Mouse (Mus musculus): Measurements from ENCODE around the gene Gas2l3. TPM values are rescaled to one million over a fixed set of nuclear protein-coding genes. Genes with fewer than 3 reads are reported as not detected.

Gas2l3 gene
- polyA plus RNA-seq, 1 experiment from 2014 or later = 24.0 TPM

DNA sequence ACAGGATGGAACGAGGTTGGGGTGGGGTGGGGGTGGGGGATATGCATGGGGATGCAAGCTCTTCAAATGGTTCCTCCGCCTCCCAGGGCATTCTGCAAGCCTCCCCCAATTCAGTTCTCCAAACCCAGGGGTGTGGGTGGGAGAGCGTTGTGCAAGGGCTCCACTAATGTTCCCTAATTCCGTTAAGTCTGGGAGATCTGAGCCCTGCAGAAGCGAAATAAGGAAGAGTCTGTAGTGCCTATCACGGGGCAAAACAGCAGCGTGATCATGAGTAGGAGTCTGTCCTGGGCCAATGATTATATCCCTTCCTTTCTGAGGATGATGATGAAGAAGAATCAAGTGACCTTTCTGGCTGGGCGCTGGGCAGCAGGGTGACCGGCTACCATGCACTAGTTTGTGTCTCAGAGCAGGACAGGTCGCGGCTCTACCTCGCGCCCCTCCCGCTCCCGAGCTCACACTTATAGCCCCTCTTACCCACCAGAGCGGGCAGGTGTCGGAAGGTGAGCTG lies 598 bp downstream of the Gas2l3 start:
- no peak for ATAC-seq (ENCODE audit: insufficient number of reproducible peaks, insufficient read depth, low FRiP score, low read depth)
- H3K36me3 ChIP-seq (ENCODE audit: control insufficient read depth, insufficient read depth, low read length) = no peaks in the 10 kb centered on the region
- no peaks in the 10 kb centered on the region for H3K27me3 ChIP-seq (ENCODE audit: control insufficient read depth, insufficient read depth, low read length)
- under 1% methylated on average over 17 of the region's 17 CpGs for WGBS
- peak overlapping the region; percentile 58 to 86 for H3K27ac ChIP-seq (replicated peaks in 1 of 2; ENCODE audit: control insufficient read depth in 1 of 2, insufficient read depth in 1 of 2, low read depth in 2 of 2, low read length in 2 of 2)
- peak overlapping the region; percentile 60 to 80 for H3K4me3 ChIP-seq (ENCODE audit: control insufficient read depth in 1 of 2, insufficient read depth in 1 of 2, low read depth in 1 of 2, low read length in 2 of 2)
- H3K4me2 ChIP-seq (ENCODE audit: low read length) = peak overlapping the region; percentile 88
- peaks cover 12 to 29% of the 10 kb centered on the region in 2 experiments for H3K4me1 ChIP-seq (ENCODE audit: control insufficient read depth in 2 of 2, insufficient read depth in 2 of 2, low read length in 2 of 2)
- peak overlapping the region; percentile 83 for H3K9ac ChIP-seq (ENCODE audit: low read length)
- no peaks in the 10 kb centered on the region for H3K9me3 ChIP-seq (ENCODE audit: control insufficient read depth, low read length)

DNA sequence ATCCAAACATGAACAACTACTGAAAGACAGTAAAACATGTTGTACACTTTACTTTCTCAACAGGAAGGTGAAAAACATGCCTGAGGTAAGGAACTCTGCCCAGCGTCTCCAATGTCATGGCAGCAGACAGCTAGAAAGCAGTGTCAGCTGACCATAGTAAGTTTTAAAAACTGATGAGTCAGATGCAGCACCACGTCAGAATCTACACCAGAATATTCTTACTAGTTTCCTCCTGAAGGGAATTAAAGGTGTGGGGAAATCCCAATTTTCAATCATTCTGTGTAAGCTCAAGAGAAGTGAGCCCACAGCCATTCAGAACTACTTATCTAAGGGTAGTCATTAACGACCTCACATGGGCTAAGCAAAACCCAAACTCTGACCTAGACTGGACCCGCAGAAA lies 1.1 kb downstream of the Gas2l3 start:
- Histone ChIP-seq H3K9ac (ENCODE audit: low read length) (peak overlapping the region; percentile 83), H3K27ac (replicated peaks in 1 of 2; ENCODE audit: control insufficient read depth in 1 of 2, insufficient read depth in 1 of 2, low read depth in 2 of 2, low read length in 2 of 2) (peak overlapping the region in 1 of 2 experiments; percentile 12; a peak in 1 of 4 replicates), H3K4me2 (ENCODE audit: low read length) (peak overlapping the region; percentile 88), H3K36me3 (ENCODE audit: control insufficient read depth, insufficient read depth, low read length) (peaks cover 1% of the 10 kb centered on the region; the same call in 1 of the 2 replicates), H3K4me1 (ENCODE audit: control insufficient read depth in 2 of 2, insufficient read depth in 2 of 2, low read length in 2 of 2) (peaks cover 16 to 34% of the 10 kb centered on the region in 2 experiments), H3K9me3 (ENCODE audit: control insufficient read depth, low read length) (no peaks in the 10 kb centered on the region), H3K4me3 (ENCODE audit: control insufficient read depth in 1 of 2, insufficient read depth in 1 of 2, low read depth in 1 of 2, low read length in 2 of 2) (peak overlapping the region; percentile 60 to 80), H3K27me3 (ENCODE audit: control insufficient read depth, insufficient read depth, low read length) (no peaks in the 10 kb centered on the region)
- ATAC-seq (ENCODE audit: insufficient number of reproducible peaks, insufficient read depth, low FRiP score, low read depth) = no peak
- 7% methylated on average over 4 of the region's 4 CpGs for WGBS

DNA sequence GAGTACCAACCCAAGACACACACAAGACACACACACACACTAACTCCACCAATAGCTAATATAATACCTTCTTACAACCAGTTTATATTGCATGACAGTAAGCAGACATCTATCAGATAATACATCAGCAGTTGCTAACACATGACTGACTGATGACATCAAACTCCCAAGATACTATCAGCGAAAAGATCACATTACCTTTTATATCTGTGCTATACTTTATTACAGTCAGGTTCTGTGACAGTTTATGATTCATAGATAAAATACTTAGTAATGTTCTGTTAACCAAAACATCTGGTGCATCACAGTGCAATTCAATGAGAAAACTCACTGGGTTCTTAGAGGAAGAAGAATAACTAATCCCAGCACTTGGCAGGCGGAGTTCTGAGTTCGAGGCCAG lies 1.8 kb downstream of the Gas2l3 start:
- no peak overlapping the region for H3K27ac ChIP-seq (replicated peaks in 1 of 2; ENCODE audit: control insufficient read depth in 1 of 2, insufficient read depth in 1 of 2, low read depth in 2 of 2, low read length in 2 of 2)
- H3K27me3 ChIP-seq (ENCODE audit: control insufficient read depth, insufficient read depth, low read length) = no peaks in the 10 kb centered on the region
- no peaks in the 10 kb centered on the region for H3K9me3 ChIP-seq (ENCODE audit: control insufficient read depth, low read length)
- no peak overlapping the region for H3K4me3 ChIP-seq (ENCODE audit: control insufficient read depth in 1 of 2, insufficient read depth in 1 of 2, low read depth in 1 of 2, low read length in 2 of 2)
- peaks cover 16 to 36% of the 10 kb centered on the region in 2 experiments for H3K4me1 ChIP-seq (ENCODE audit: control insufficient read depth in 2 of 2, insufficient read depth in 2 of 2, low read length in 2 of 2)
- H3K4me2 ChIP-seq (ENCODE audit: low read length) = peak overlapping the region; percentile 88; the same call in 1 of the 2 replicates
- 95% methylated on average over 3 of the region's 3 CpGs for WGBS
- no peak overlapping the region for H3K9ac ChIP-seq (ENCODE audit: low read length)
- no peak for ATAC-seq (ENCODE audit: insufficient number of reproducible peaks, insufficient read depth, low FRiP score, low read depth)
- H3K36me3 ChIP-seq (ENCODE audit: control insufficient read depth, insufficient read depth, low read length) = peaks cover 8% of the 10 kb centered on the region

DNA sequence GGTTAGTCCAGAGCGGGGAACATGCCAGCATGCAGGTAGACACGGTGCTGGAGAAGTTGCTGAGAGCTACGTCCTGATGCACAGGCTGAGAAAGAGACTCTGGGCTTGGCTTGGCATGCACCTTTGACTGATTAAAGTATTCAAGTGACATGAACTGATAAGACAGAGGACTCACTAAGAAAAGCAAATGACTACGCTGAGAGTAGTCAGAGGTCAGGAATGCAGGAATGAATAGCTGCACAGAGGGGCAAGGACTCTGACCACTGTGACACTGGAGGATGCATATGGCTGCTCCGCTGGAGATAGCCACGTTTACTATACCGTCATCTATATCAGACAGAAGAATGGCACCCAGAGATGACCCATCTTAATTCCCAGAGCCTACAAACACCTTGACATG lies 4.4 kb downstream of the Gas2l3 start:
- Histone ChIP-seq H3K4me3 (ENCODE audit: control insufficient read depth in 1 of 2, insufficient read depth in 1 of 2, low read depth in 1 of 2, low read length in 2 of 2) (0 out of 4 replicates have a peak overlapping the region, but pooled peaks of 1 of the 2 experiments have one; percentile 5), H3K4me1 (ENCODE audit: control insufficient read depth in 2 of 2, insufficient read depth in 2 of 2, low read length in 2 of 2) (peaks cover 16 to 33% of the 10 kb centered on the region in 2 experiments), H3K36me3 (ENCODE audit: control insufficient read depth, insufficient read depth, low read length) (peaks cover 20% of the 10 kb centered on the region), H3K4me2 (ENCODE audit: low read length) (peak overlapping the region; percentile 48), H3K9ac (ENCODE audit: low read length) (peak overlapping the region; percentile 11; the same call in 1 of the 2 replicates), H3K9me3 (ENCODE audit: control insufficient read depth, low read length) (no peaks in the 10 kb centered on the region), H3K27me3 (ENCODE audit: control insufficient read depth, insufficient read depth, low read length) (no peaks in the 10 kb centered on the region), H3K27ac (replicated peaks in 1 of 2; ENCODE audit: control insufficient read depth in 1 of 2, insufficient read depth in 1 of 2, low read depth in 2 of 2, low read length in 2 of 2) (peak overlapping the region; percentile 54 to 66)
- no peak for ATAC-seq (ENCODE audit: insufficient number of reproducible peaks, insufficient read depth, low FRiP score, low read depth)
- 22% methylated on average over 7 of the region's 7 CpGs for WGBS

DNA sequence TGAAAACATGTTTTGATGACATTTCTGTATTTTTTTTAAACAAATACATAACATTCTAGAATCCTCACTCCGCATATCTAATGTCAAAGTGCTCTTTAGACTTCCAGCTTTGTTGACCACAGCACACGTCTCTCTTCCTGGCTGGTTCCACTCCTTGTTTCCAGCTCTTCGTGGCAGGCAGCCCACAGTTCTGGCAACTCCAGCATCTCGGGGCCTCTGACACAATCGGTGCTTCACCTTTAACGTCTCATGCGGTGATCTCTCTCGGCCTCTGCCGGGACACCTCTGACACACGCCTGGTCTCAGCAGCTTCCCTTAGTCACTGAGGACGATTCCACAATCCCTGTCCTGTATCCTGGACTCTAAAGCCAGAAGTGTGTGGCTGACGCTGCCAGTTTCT lies 5.8 kb downstream of the Gas2l3 start:
- no peaks in the 10 kb centered on the region for H3K9me3 ChIP-seq (ENCODE audit: control insufficient read depth, low read length)
- H3K4me1 ChIP-seq (ENCODE audit: control insufficient read depth in 2 of 2, insufficient read depth in 2 of 2, low read length in 2 of 2) = peaks cover 13 to 29% of the 10 kb centered on the region in 2 experiments
- H3K9ac ChIP-seq (ENCODE audit: low read length) = no peak overlapping the region
- peak overlapping the region; percentile 33 to 57; a peak in 3 of 4 replicates for H3K27ac ChIP-seq (replicated peaks in 1 of 2; ENCODE audit: control insufficient read depth in 1 of 2, insufficient read depth in 1 of 2, low read depth in 2 of 2, low read length in 2 of 2)
- no peak overlapping the region for H3K4me3 ChIP-seq (ENCODE audit: control insufficient read depth in 1 of 2, insufficient read depth in 1 of 2, low read depth in 1 of 2, low read length in 2 of 2)
- 36% methylated on average over 12 of the region's 12 CpGs for WGBS
- peak overlapping the region; percentile 9 for H3K4me2 ChIP-seq (ENCODE audit: low read length)
- no peaks in the 10 kb centered on the region for H3K27me3 ChIP-seq (ENCODE audit: control insufficient read depth, insufficient read depth, low read length)
- no peak for ATAC-seq (ENCODE audit: insufficient number of reproducible peaks, insufficient read depth, low FRiP score, low read depth)
- peaks cover 32% of the 10 kb centered on the region for H3K36me3 ChIP-seq (ENCODE audit: control insufficient read depth, insufficient read depth, low read length)

DNA sequence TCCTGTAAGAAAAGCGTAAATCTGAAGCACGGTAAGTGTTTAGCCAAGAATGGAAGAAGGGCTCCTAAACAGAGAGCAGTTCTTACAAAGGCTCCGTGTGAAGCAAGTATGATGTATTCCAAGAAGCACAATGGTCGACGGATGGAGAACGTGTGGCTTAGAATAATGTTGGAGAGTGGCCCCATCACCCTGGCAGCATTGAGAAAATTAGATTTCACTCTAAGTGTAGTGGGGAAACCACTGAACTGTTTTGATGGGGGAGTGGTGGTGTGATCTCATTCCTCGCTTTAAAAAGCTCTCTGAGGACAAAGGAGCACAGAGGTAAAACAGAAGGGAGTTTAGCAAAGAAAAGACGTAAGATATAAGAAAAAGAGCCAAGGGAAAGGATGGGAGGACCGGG lies 6.3 kb downstream of the Gas2l3 start:
- 0 out of 4 replicates have a peak overlapping the region, but pooled peaks of 1 of the 2 experiments have one; percentile 15 for H3K27ac ChIP-seq (replicated peaks in 1 of 2; ENCODE audit: control insufficient read depth in 1 of 2, insufficient read depth in 1 of 2, low read depth in 2 of 2, low read length in 2 of 2)
- no peak overlapping the region for H3K4me3 ChIP-seq (ENCODE audit: control insufficient read depth in 1 of 2, insufficient read depth in 1 of 2, low read depth in 1 of 2, low read length in 2 of 2)
- no peak overlapping the region for H3K9ac ChIP-seq (ENCODE audit: low read length)
- peaks cover 37% of the 10 kb centered on the region for H3K36me3 ChIP-seq (ENCODE audit: control insufficient read depth, insufficient read depth, low read length)
- H3K4me2 ChIP-seq (ENCODE audit: low read length) = no peak overlapping the region
- 74% methylated on average over 9 of the region's 9 CpGs for WGBS
- no peaks in the 10 kb centered on the region for H3K27me3 ChIP-seq (ENCODE audit: control insufficient read depth, insufficient read depth, low read length)
- no peak for ATAC-seq (ENCODE audit: insufficient number of reproducible peaks, insufficient read depth, low FRiP score, low read depth)
- H3K4me1 ChIP-seq (ENCODE audit: control insufficient read depth in 2 of 2, insufficient read depth in 2 of 2, low read length in 2 of 2) = peaks cover 13 to 26% of the 10 kb centered on the region in 2 experiments
- no peaks in the 10 kb centered on the region for H3K9me3 ChIP-seq (ENCODE audit: control insufficient read depth, low read length)

DNA sequence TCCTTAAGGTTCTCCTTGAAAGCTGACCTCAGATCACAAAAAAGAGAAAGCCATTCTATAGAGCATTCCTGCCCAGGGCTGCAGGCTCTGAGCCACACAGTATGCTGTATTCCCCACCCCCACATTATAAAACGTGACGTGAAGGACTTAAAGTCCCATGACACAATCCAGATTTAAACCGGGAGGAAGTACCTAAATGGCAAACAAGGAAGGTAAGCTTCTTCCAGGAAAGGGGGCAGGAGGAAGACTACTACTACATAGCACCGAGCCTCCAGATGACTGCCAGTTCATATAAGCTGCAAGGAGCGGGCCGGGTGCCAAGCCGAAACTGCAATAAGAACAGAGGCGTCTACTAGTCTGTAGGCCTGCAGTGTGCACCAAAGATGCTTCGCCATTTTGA lies 7.8 kb downstream of the Gas2l3 start:
- no peak overlapping the region for H3K4me3 ChIP-seq (ENCODE audit: control insufficient read depth in 1 of 2, insufficient read depth in 1 of 2, low read depth in 1 of 2, low read length in 2 of 2)
- ATAC-seq (ENCODE audit: insufficient number of reproducible peaks, insufficient read depth, low FRiP score, low read depth) = 0 out of 2 replicates have a peak, but pooled peaks have one; percentile 24
- no peaks in the 10 kb centered on the region for H3K9me3 ChIP-seq (ENCODE audit: control insufficient read depth, low read length)
- peaks cover 13 to 25% of the 10 kb centered on the region in 2 experiments for H3K4me1 ChIP-seq (ENCODE audit: control insufficient read depth in 2 of 2, insufficient read depth in 2 of 2, low read length in 2 of 2)
- no peak overlapping the region for H3K4me2 ChIP-seq (ENCODE audit: low read length)
- WGBS = 71% methylated on average over 9 of the region's 9 CpGs
- no peaks in the 10 kb centered on the region for H3K27me3 ChIP-seq (ENCODE audit: control insufficient read depth, insufficient read depth, low read length)
- H3K36me3 ChIP-seq (ENCODE audit: control insufficient read depth, insufficient read depth, low read length) = peaks cover 49% of the 10 kb centered on the region
- H3K27ac ChIP-seq (replicated peaks in 1 of 2; ENCODE audit: control insufficient read depth in 1 of 2, insufficient read depth in 1 of 2, low read depth in 2 of 2, low read length in 2 of 2) = no peak overlapping the region
- no peak overlapping the region for H3K9ac ChIP-seq (ENCODE audit: low read length)

DNA sequence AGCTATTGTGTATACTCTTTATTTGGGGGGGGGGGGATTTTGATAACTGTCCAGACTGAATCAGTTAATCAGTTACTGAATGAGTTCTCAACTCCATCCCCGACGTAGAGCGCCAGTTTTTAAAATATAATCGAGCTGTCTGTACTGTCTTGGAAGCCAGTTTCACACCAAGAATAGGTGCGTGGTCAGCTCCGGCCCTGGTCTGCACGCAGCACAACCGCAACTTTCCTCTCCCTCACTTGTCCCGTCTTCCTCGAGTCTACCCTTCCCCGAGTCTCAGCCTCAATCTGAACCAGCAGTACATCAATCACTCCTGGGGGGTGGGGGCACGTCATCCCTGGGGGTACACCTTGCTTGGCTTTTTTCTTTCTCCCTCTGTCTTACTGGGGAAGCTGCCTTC lies 8.4 kb downstream of the Gas2l3 start:
- H3K27me3 ChIP-seq (ENCODE audit: control insufficient read depth, insufficient read depth, low read length) = no peaks in the 10 kb centered on the region
- H3K9ac ChIP-seq (ENCODE audit: low read length) = 0 out of 2 replicates have a peak overlapping the region, but pooled peaks have one; percentile 8
- no peak for ATAC-seq (ENCODE audit: insufficient number of reproducible peaks, insufficient read depth, low FRiP score, low read depth)
- peaks cover 54% of the 10 kb centered on the region for H3K36me3 ChIP-seq (ENCODE audit: control insufficient read depth, insufficient read depth, low read length)
- H3K4me1 ChIP-seq (ENCODE audit: control insufficient read depth in 2 of 2, insufficient read depth in 2 of 2, low read length in 2 of 2) = peaks cover 13 to 25% of the 10 kb centered on the region in 2 experiments
- no peak overlapping the region for H3K27ac ChIP-seq (replicated peaks in 1 of 2; ENCODE audit: control insufficient read depth in 1 of 2, insufficient read depth in 1 of 2, low read depth in 2 of 2, low read length in 2 of 2)
- no peak overlapping the region for H3K4me3 ChIP-seq (ENCODE audit: control insufficient read depth in 1 of 2, insufficient read depth in 1 of 2, low read depth in 1 of 2, low read length in 2 of 2)
- WGBS = 91% methylated on average over 12 of the region's 12 CpGs
- no peak overlapping the region for H3K4me2 ChIP-seq (ENCODE audit: low read length)
- no peaks in the 10 kb centered on the region for H3K9me3 ChIP-seq (ENCODE audit: control insufficient read depth, low read length)
